Mouse (Mus musculus): Measurements from ENCODE around the gene Ubr2.

GRCm38 (mm10) chr17:46900941-46901340 lies 109.4 kb downstream of the Ubr2 start:
- TF ChIP-seq CTCF (IDR thresholded peaks at IDR 0.05; ENCODE audit: borderline replicate concordance, insufficient read depth, low read length) (no peak), POLR2A (IDR thresholded peaks at IDR 0.05; ENCODE audit: low read depth, low read length) (no peak)

Data from embryonic fibroblast, embryonic 13.5 days (primary cell).